Mouse (Mus musculus): ENCODE measurements at regions not wholly inside any gene's neighbourhood (a gene's known extent, or its start where the extent isn't known, plus 50 kb on each side); places are given as distances from the start of the nearest gene placed in this dataset.

DNA sequence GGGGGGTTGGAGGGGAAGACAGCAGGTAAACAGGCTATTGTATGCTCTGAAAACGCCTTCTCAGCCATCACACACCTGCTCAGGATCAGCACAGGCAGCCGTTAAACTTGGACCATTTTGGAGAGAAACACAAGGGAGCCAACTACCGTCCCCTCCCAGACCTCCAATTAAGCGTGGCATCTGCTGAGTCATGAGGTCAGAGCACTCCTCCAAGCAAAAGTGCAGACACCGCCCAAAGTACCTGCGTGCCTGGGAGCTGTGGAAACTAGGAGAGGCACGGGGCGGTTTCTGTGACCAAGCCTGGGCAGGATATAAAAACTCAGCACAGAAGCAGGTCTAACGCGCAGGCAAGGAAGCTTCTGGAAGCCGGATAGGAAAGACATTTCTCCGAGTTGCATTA, 54.8 kb upstream of the Sh3bp4 start:
- Histone ChIP-seq H3K79me3 (ENCODE audit: low read depth) (no peaks in the 10 kb centered on the region), H3K79me2 (ENCODE audit: control insufficient read depth, insufficient read depth) (no peaks in the 10 kb centered on the region), H3ac (ENCODE audit: control insufficient read depth, insufficient read length, low read depth) (no peak overlapping the region), H3K36me3 (ENCODE audit: control insufficient read depth, insufficient read depth) (no peaks in the 10 kb centered on the region), H3K4me3 (ENCODE audit: insufficient read depth, poor library complexity, severe bottlenecking) (no peak overlapping the region), H3K27me3 (ENCODE audit: control insufficient read depth, insufficient read depth, insufficient read length) (no peaks in the 10 kb centered on the region)
- no peak for TF ChIP-seq CTCF (IDR thresholded peaks at IDR 0.05; ENCODE audit: control insufficient read depth, insufficient read depth, insufficient read length)
- TF ChIP-seq FOSL1 (IDR thresholded peaks at IDR 0.05; ENCODE audit: insufficient read depth, low read length, poor library complexity, severe bottlenecking), result no peak
- no peak for TF ChIP-seq MYOG (IDR thresholded peaks at IDR 0.05; ENCODE audit: control insufficient read depth, extremely low read depth, insufficient read length)
- TF ChIP-seq USF1 (IDR thresholded peaks at IDR 0.05; ENCODE audit: low read depth), result no peak
- no peak for TF ChIP-seq MYOD1 (IDR thresholded peaks at IDR 0.05; ENCODE audit: control insufficient read depth, insufficient read length, low read depth)

DNA sequence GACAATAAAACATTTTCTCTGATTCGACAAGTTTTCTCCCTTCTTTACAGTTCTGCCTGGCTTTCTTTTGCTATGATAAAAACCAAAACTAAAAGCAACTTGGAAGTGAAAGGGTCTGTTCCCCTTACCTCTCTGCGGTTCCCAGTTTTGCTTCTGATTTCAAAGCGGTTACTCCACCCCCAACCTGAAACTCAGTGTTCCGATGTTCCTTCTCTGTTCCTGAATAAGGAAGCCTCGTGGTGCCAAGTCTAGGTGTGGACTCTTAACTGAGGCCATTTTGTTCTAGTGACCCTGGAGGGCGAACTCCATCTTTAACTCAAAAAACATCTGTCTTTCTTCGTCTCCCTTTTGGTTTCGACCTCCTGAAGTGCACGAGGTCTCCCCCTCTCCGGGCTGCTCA, 54.4 kb upstream of the Sh3bp4 start:
- no peaks in the 10 kb centered on the region for H3K79me2 ChIP-seq (ENCODE audit: control insufficient read depth, insufficient read depth)
- TF ChIP-seq FOSL1 (IDR thresholded peaks at IDR 0.05; ENCODE audit: insufficient read depth, low read length, poor library complexity, severe bottlenecking) (no peak), MAX (IDR thresholded peaks at IDR 0.05) (no peak)
- no peak overlapping the region for H3K4me3 ChIP-seq (ENCODE audit: insufficient read depth, poor library complexity, severe bottlenecking)
- no peaks in the 10 kb centered on the region for H3K27me3 ChIP-seq (ENCODE audit: control insufficient read depth, insufficient read depth, insufficient read length)
- H3K36me3 ChIP-seq (ENCODE audit: control insufficient read depth, insufficient read depth), result no peaks in the 10 kb centered on the region
- H3K79me3 ChIP-seq (ENCODE audit: low read depth), result no peaks in the 10 kb centered on the region
- H3ac ChIP-seq (ENCODE audit: control insufficient read depth, insufficient read length, low read depth), result no peak overlapping the region

- Histone ChIP-seq H3K36me3 (ENCODE audit: control insufficient read depth, insufficient read depth) (no peaks in the 10 kb centered on the region), H3K79me2 (ENCODE audit: control insufficient read depth, insufficient read depth) (no peaks in the 10 kb centered on the region), H3K79me3 (ENCODE audit: low read depth) (no peaks in the 10 kb centered on the region), H3K27me3 (ENCODE audit: control insufficient read depth, insufficient read depth, insufficient read length) (no peaks in the 10 kb centered on the region), H3ac (ENCODE audit: control insufficient read depth, insufficient read length, low read depth) (no peak overlapping the region), H3K4me3 (ENCODE audit: insufficient read depth, poor library complexity, severe bottlenecking) (no peak overlapping the region)
- peak; percentile 21 for TF ChIP-seq MAX (IDR thresholded peaks at IDR 0.05)
- TF ChIP-seq CEBPB (IDR thresholded peaks at IDR 0.05; ENCODE audit: low read depth), result peak; percentile 90
- no peak for TF ChIP-seq FOSL1 (IDR thresholded peaks at IDR 0.05; ENCODE audit: insufficient read depth, low read length, poor library complexity, severe bottlenecking)
- no peak for TF ChIP-seq MYOG (IDR thresholded peaks at IDR 0.05; ENCODE audit: control insufficient read depth, extremely low read depth, insufficient read length)
- TF ChIP-seq CTCF (IDR thresholded peaks at IDR 0.05; ENCODE audit: control insufficient read depth, insufficient read depth, insufficient read length), result no peak
- TF ChIP-seq USF1 (IDR thresholded peaks at IDR 0.05; ENCODE audit: low read depth), result no peak
- peak; percentile 77 for TF ChIP-seq MYOD1 (IDR thresholded peaks at IDR 0.05; ENCODE audit: control insufficient read depth, insufficient read length, low read depth)
Observed at GRCm38 (mm10) chr1:89019778-89020373, 50.3 kb upstream of the Sh3bp4 start.

Data from C2C12 (cell line).